Mouse (Mus musculus) CH12.LX (cell line): ENCODE measurements at regions not wholly inside any gene's neighbourhood (a gene's known extent, or its start where the extent isn't known, plus 50 kb on each side); places are given as distances from the start of the nearest gene placed in this dataset.

Source experiments
- DNase-seq: peaks from one replicate; pipeline ENCODE4 v3.0.0-alpha.2; 2013; ENCODE audit errors: extremely low read depth
- H3K27ac ChIP-seq: 2 replicates; pipeline ENCODE4 v1.5.1; 2012; ENCODE audit warnings: low read depth, mild to moderate bottlenecking, control low read depth, moderate library complexity; ENCODE audit not compliant: insufficient read depth
- H3K27me3 ChIP-seq: replicated peaks from 2 replicates; pipeline ENCODE3; 2012; ENCODE audit warnings: inconsistent platforms
- H3K36me3 ChIP-seq, 2 experiments: replicated peaks in 1 of 2; 2 replicates each; pipeline versions ENCODE3 to v1.6.1; 2012; ENCODE audit warnings: inconsistent platforms in 1 of 2, low read length in 1 of 2, mild to moderate bottlenecking in 1 of 2, mixed read lengths in 1 of 2, moderate library complexity in 1 of 2; ENCODE audit not compliant: control insufficient read depth in 1 of 2, insufficient read depth in 1 of 2
- H3K4me1 ChIP-seq, 2 experiments: 2 replicates each; pipeline ENCODE4 v1.6.1; 2012; ENCODE audit warnings: inconsistent platforms in 1 of 2, moderate library complexity in 1 of 2; ENCODE audit not compliant: insufficient read depth in 2 of 2, control insufficient read depth in 1 of 2
- H3K4me2 ChIP-seq: 2 replicates; pipeline ENCODE4 v1.6.1; 2012; ENCODE audit warnings: low read depth, mild to moderate bottlenecking, control low read depth; ENCODE audit not compliant: poor library complexity, insufficient read depth, severe bottlenecking
- H3K4me3 ChIP-seq, 3 experiments: fragments of 150-350 bp in 1 of 3; sonication (generic) in 1 of 3; replicated peaks in 1 of 3; 2 replicates each; pipeline versions ENCODE3 to v1.5.1; 2011 to 2012; ENCODE audit warnings: low read depth in 2 of 3, low read length in 2 of 3, mild to moderate bottlenecking in 2 of 3, moderate library complexity in 2 of 3, control low read depth in 1 of 3, improper control_type of control experiment in 1 of 3, inconsistent platforms in 1 of 3, mixed read lengths in 1 of 3; ENCODE audit not compliant: poor library complexity in 1 of 3
- H3K79me2 ChIP-seq: replicated peaks from 2 replicates; pipeline ENCODE4 v1.6.1; 2012; ENCODE audit warnings: mild to moderate bottlenecking, moderate library complexity; ENCODE audit not compliant: control insufficient read depth, poor library complexity, insufficient read depth, severe bottlenecking; ENCODE audit errors: extremely low read depth
- H3K9ac ChIP-seq: 2 replicates; pipeline ENCODE4 v1.6.1; 2012; ENCODE audit warnings: low read depth, mild to moderate bottlenecking, control low read depth, moderate library complexity; ENCODE audit not compliant: insufficient read depth
- H3K9me3 ChIP-seq: replicated peaks from 2 replicates; pipeline ENCODE3; 2012; ENCODE audit warnings: low read length, inconsistent platforms, mixed read lengths
- BHLHE40 ChIP-seq: IDR thresholded peaks from 2 replicates; pipeline ENCODE4 v1.6.1; 2011; ENCODE audit warnings: mild to moderate bottlenecking, low read depth, low read length, improper control_type of control experiment
- CHD2 ChIP-seq: IDR thresholded peaks from 2 replicates; pipeline ENCODE4 v1.6.1; 2011; ENCODE audit warnings: low read length, improper control_type of control experiment
- CTCF ChIP-seq, 2 experiments: IDR thresholded peaks in 1 of 2; conservative IDR thresholded peaks in 1 of 2; 2 replicates each; pipeline ENCODE4 v1.5.1; 2011 to 2012; ENCODE audit warnings: low read depth in 2 of 2, low read length in 2 of 2, improper control_type of control experiment in 1 of 2, inconsistent platforms in 1 of 2, mild to moderate bottlenecking in 1 of 2, moderate library complexity in 1 of 2
- E2F4 ChIP-seq: IDR thresholded peaks from 2 replicates; pipeline ENCODE4 v1.6.1; 2011; ENCODE audit warnings: low read depth, low read length, improper control_type of control experiment; ENCODE audit not compliant: insufficient replicate concordance
- ELF1 ChIP-seq: IDR thresholded peaks from 2 replicates; pipeline ENCODE4 v1.6.1; 2014; ENCODE audit warnings: low read depth, mild to moderate bottlenecking, inconsistent platforms, low read length, improper control_type of control experiment
- GABPA ChIP-seq: IDR thresholded peaks from 2 replicates; pipeline ENCODE4 v1.6.1; 2012; ENCODE audit warnings: low read depth, low read length, improper control_type of control experiment, inconsistent platforms; ENCODE audit not compliant: insufficient replicate concordance
- HCFC1 ChIP-seq: IDR thresholded peaks from 2 replicates; pipeline ENCODE4 v1.6.1; 2012; ENCODE audit warnings: low read depth, mild to moderate bottlenecking, inconsistent platforms, low read length, improper control_type of control experiment
- IRF4 ChIP-seq: IDR thresholded peaks from 2 replicates; pipeline ENCODE4 v1.6.1; 2014; ENCODE audit warnings: low read depth, mild to moderate bottlenecking, inconsistent platforms, low read length, improper control_type of control experiment
- JUN ChIP-seq: IDR thresholded peaks from 2 replicates; pipeline ENCODE4 v1.6.1; 2011; ENCODE audit warnings: low read depth, mild to moderate bottlenecking, low read length, improper control_type of control experiment, moderate library complexity; ENCODE audit not compliant: insufficient read depth
- JUND ChIP-seq: conservative IDR thresholded peaks from 2 replicates; pipeline ENCODE4 v1.6.1; 2011; ENCODE audit warnings: low read depth, low read length, improper control_type of control experiment
- KAT2A ChIP-seq: IDR thresholded peaks from 2 replicates; pipeline ENCODE4 v1.6.1; 2012; ENCODE audit warnings: low read length, improper control_type of control experiment, inconsistent platforms; ENCODE audit not compliant: insufficient replicate concordance
- MAFK ChIP-seq: IDR thresholded peaks from 2 replicates; pipeline ENCODE4 v1.6.1; 2011; ENCODE audit warnings: low read length, improper control_type of control experiment; ENCODE audit not compliant: insufficient replicate concordance
- MEF2A ChIP-seq: IDR thresholded peaks from 2 replicates; pipeline ENCODE4 v1.6.1; 2014; ENCODE audit warnings: low read depth, mild to moderate bottlenecking, inconsistent platforms, low read length, improper control_type of control experiment, borderline replicate concordance
- MXI1 ChIP-seq: IDR thresholded peaks from 2 replicates; pipeline ENCODE4 v1.6.1; 2011; ENCODE audit warnings: mild to moderate bottlenecking, low read depth, low read length, improper control_type of control experiment
- MYC ChIP-seq: IDR thresholded peaks from 2 replicates; pipeline ENCODE4 v1.6.1; 2011; ENCODE audit warnings: low read depth, mild to moderate bottlenecking, improper control_type of control experiment, low read length
- NELFE ChIP-seq: IDR thresholded peaks from 2 replicates; pipeline ENCODE4 v1.6.1; 2011; ENCODE audit warnings: low read depth, low read length, improper control_type of control experiment
- POLR2A ChIP-seq: IDR thresholded peaks from 2 replicates; pipeline ENCODE4 v1.6.1; 2011; ENCODE audit warnings: low read depth, mild to moderate bottlenecking, improper control_type of control experiment, low read length
- RAD21 ChIP-seq: IDR thresholded peaks from 2 replicates; pipeline ENCODE4 v1.6.1; 2011; ENCODE audit warnings: low read depth, mild to moderate bottlenecking, low read length, improper control_type of control experiment, moderate library complexity
- SMC3 ChIP-seq: IDR thresholded peaks from 2 replicates; pipeline ENCODE4 v1.6.1; 2011; ENCODE audit warnings: low read depth, low read length, improper control_type of control experiment
- TBP ChIP-seq: conservative IDR thresholded peaks from 2 replicates; pipeline ENCODE4 v1.6.1; 2011; ENCODE audit warnings: low read depth, low read length, improper control_type of control experiment
- TCF12 ChIP-seq: IDR thresholded peaks from 2 replicates; pipeline ENCODE4 v1.6.1; 2014; ENCODE audit warnings: low read depth, mild to moderate bottlenecking, inconsistent platforms, low read length, improper control_type of control experiment
- UBTF ChIP-seq: IDR thresholded peaks from 2 replicates; pipeline ENCODE4 v1.6.1; 2012; ENCODE audit warnings: low read depth, mild to moderate bottlenecking, inconsistent platforms, low read length, improper control_type of control experiment, moderate library complexity
- USF1 ChIP-seq: IDR thresholded peaks from 2 replicates; pipeline ENCODE4 v1.6.1; 2014; ENCODE audit warnings: low read depth, mild to moderate bottlenecking, inconsistent platforms, low read length, improper control_type of control experiment
- USF2 ChIP-seq: conservative IDR thresholded peaks from 2 replicates; pipeline ENCODE4 v1.6.1; 2011; ENCODE audit warnings: low read depth, low read length, improper control_type of control experiment
- ZKSCAN1 ChIP-seq: IDR thresholded peaks from 2 replicates; pipeline ENCODE4 v1.6.1; 2012; ENCODE audit warnings: low read depth, inconsistent platforms, low read length, improper control_type of control experiment, borderline replicate concordance
- ZMIZ1 ChIP-seq: IDR thresholded peaks from 2 replicates; pipeline ENCODE4 v1.6.1; 2012; ENCODE audit warnings: low read depth, mild to moderate bottlenecking, inconsistent platforms, low read length, improper control_type of control experiment
- ZNF384 ChIP-seq: IDR thresholded peaks from 2 replicates; pipeline ENCODE4 v1.6.1; 2012; ENCODE audit warnings: low read depth, low read length, improper control_type of control experiment, inconsistent platforms
- dilution Hi-C: fragments of 300-500 bp; cut with MboI; formaldehyde crosslinking; loops from 2 replicates; pipeline ENCODE4 v1.14.3; 2020; ENCODE audit warnings: low sequenced_read_pairs; ENCODE audit not compliant: extremely low pct_unique_long_range_greater_than_20kb, extremely low pct_ligation_motif_present
- in situ Hi-C: fragments of 300-500 bp; cut with MboI; formaldehyde crosslinking; loops from 3 replicates; pipeline ENCODE4 v1.14.3; 2019; ENCODE audit warnings: low sequenced_read_pairs, low pct_ligation_motif_present, low pct_unique_long_range_greater_than_20kb, mixed read lengths

DNA sequence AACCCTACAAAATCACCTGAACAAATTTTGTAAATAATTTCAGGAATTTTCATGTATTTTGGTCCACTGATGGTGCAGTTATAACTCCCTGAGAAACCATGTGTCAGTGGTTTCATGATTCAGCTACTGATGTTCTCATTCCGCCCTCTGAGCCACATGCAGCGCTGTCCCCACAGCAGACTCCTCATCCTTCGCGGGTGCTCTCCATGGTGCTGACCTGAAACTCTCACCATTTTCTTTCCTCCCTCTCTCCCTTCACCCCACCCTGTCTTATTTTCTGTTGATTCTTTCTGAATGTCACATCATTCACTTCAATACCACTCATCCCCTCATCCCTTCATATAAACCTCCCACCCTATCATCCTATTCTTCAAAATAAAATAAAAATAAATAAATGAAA lies 224.3 kb downstream of the Htr7 start:
- no peak overlapping the region for H3K4me2 ChIP-seq
- H3K9ac ChIP-seq = no peak overlapping the region
- H3K36me3 ChIP-seq = no peaks in the 10 kb centered on the region
- no peak overlapping the region for H3K4me3 ChIP-seq
- DNase-seq = peak; percentile 38
- in situ Hi-C loops (no loop called here), dilution Hi-C loops (no loop called here)
- H3K27me3 ChIP-seq = no peaks in the 10 kb centered on the region
- no peaks in the 10 kb centered on the region for H3K79me2 ChIP-seq
- no peak overlapping the region for H3K27ac ChIP-seq
- no peaks in the 10 kb centered on the region for H3K9me3 ChIP-seq
- TF ChIP-seq HCFC1 = no peak
- peak in 1 of 2 experiments; percentile 44; a peak in 2 of 4 replicates for TF ChIP-seq CTCF (conservative IDR thresholded peaks at IDR 0.05 in 1 of 2, IDR thresholded peaks at IDR 0.05 in 1 of 2; ENCODE audit: low read depth in 2 of 2, low read length in 2 of 2)
- TF ChIP-seq JUND = no peak
- TF ChIP-seq USF2 = no peak
- 0 out of 2 replicates have a peak, but pooled peaks have one; percentile 28 for TF ChIP-seq IRF4
- TF ChIP-seq MYC = 0 out of 2 replicates have a peak, but pooled peaks have one; percentile 41
- TF ChIP-seq SMC3 = peak; percentile 16; the same call in 1 of the 2 replicates
- no peak for TF ChIP-seq TCF12
- no peak for TF ChIP-seq E2F4
- peak; percentile 73; the same call in 1 of the 2 replicates for TF ChIP-seq MXI1
- TF ChIP-seq POLR2A = no peak
- TF ChIP-seq RAD21 = peak; percentile 36
- TF ChIP-seq ELF1 = no peak
- TF ChIP-seq BHLHE40 = no peak
- no peak for TF ChIP-seq ZKSCAN1
- TF ChIP-seq NELFE = no peak
- TF ChIP-seq GABPA = no peak
- no peak for TF ChIP-seq USF1
- TF ChIP-seq MAFK = no peak
- TF ChIP-seq MEF2A = no peak
- no peak for TF ChIP-seq CHD2
- TF ChIP-seq TBP = no peak
- no peak for TF ChIP-seq UBTF
- no peaks in the 10 kb centered on the region for H3K4me1 ChIP-seq

DNA sequence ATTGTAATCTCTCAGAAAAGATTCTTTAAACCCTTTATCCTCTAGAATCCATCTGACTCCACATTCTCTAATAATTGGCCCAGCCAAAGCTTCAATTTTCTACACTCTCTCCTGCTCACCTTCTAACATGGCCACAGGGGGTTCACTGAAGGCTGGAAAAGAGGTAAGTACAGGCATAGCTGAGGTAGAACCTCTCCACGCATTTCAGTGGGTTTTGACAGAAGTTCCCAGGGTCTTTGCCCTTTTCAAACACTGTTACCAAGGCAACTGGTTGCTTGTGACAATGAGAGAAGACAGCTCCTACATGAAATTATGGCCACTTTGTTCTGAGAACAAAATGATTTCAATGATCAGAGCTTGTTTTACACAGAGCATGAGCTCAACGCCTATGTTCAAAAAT lies 231.2 kb downstream of the Htr7 start:
- in situ Hi-C loops = no loop called here
- Histone ChIP-seq H3K9me3 (no peaks in the 10 kb centered on the region), H3K27me3 (no peaks in the 10 kb centered on the region), H3K79me2 (no peaks in the 10 kb centered on the region), H3K9ac (no peak overlapping the region), H3K4me1 (no peaks in the 10 kb centered on the region), H3K4me3 (no peak overlapping the region), H3K4me2 (no peak overlapping the region), H3K36me3 (no peaks in the 10 kb centered on the region), H3K27ac (no peak overlapping the region)
- no peak for DNase-seq
- TF ChIP-seq ZNF384 (no peak), KAT2A (no peak), POLR2A (no peak), ZMIZ1 (no peak), NELFE (no peak), JUN (no peak), MXI1 (no peak), UBTF (no peak)
- dilution Hi-C loops = no loop called here
